Mouse (Mus musculus) ovary, adult 10 weeks (tissue): ENCODE measurements around the gene Ndufa4. TPM values are rescaled to one million over a fixed set of nuclear protein-coding genes. Genes with fewer than 3 reads are reported as not detected.

Experiments used
- polyA plus RNA-seq: library from polyadenylated mRNA; stranded (reverse); fragments of 350-450 nt; fragmentation: Illumina TruSeq; extraction: RNeasy Lipid Tissue Mini Kit (QIAGEN cat#74804); gene quantifications from one replicate; pipeline ENCODE4 v1.2.3, GENCODE M21; 2014

Gene Ndufa4
- polyA plus RNA-seq = 797 TPM

GRCm38 (mm10) chr6:11907269-11908032 lies at the start of gene Ndufa4, which contains the start of gene Phf14:
TSS of gene Ndufa4 (minus strand) at chr6:11907497.
TSS of gene Phf14 (plus strand) at chr6:11907809.

Other genes with a start within 250 kb of the Ndufa4 start
- gene Phf14, start 312 bp upstream of the Ndufa4 start, polyA plus RNA-seq = 99.2 TPM